Mouse (Mus musculus) adrenal gland, postnatal 14 days (tissue): ENCODE measurements at regions not wholly inside any gene's neighbourhood (a gene's known extent, or its start where the extent isn't known, plus 50 kb on each side); places are given as distances from the start of the nearest gene placed in this dataset.

Experiments used
- DNase-seq: peaks from one replicate; pipeline ENCODE4 v3.0.0; 2021; ENCODE audit warnings: mixed read lengths

GRCm38 (mm10) chr2:50527425-50527824 lies 230.8 kb upstream of the Mmadhc start:
- no peak for DNase-seq

GRCm38 (mm10) chr2:50524838-50525615 lies 228.4 kb upstream of the Mmadhc start:
- DNase-seq, result no peak

- no peak for DNase-seq
Observed at GRCm38 (mm10) chr2:50520169-50520568, 223.6 kb upstream of the Mmadhc start.

GRCm38 (mm10) chr2:50519129-50519504 lies 222.5 kb upstream of the Mmadhc start:
- DNase-seq, result no peak

GRCm38 (mm10) chr2:50518371-50519128 lies 221.9 kb upstream of the Mmadhc start:
- no peak for DNase-seq

- DNase-seq, result no peak
Observed at GRCm38 (mm10) chr2:50513276-50513675, 216.7 kb upstream of the Mmadhc start.

- DNase-seq, result peak; percentile 5
Observed at GRCm38 (mm10) chr2:50498713-50499112, 202.1 kb upstream of the Mmadhc start.

- DNase-seq, result no peak
Observed at GRCm38 (mm10) chr2:50496057-50496433, 199.4 kb upstream of the Mmadhc start.

- DNase-seq, result no peak
Observed at GRCm38 (mm10) chr2:50495141-50496056, 198.8 kb upstream of the Mmadhc start.

GRCm38 (mm10) chr2:50493597-50494335 lies 197.2 kb upstream of the Mmadhc start:
- no peak for DNase-seq

GRCm38 (mm10) chr2:50463799-50464198 lies 167.2 kb upstream of the Mmadhc start:
- no peak for DNase-seq

GRCm38 (mm10) chr2:50462378-50462777 lies 165.8 kb upstream of the Mmadhc start:
- no peak for DNase-seq

GRCm38 (mm10) chr2:50456654-50457053 lies 160.1 kb upstream of the Mmadhc start:
- DNase-seq, result no peak

- no peak for DNase-seq
Observed at GRCm38 (mm10) chr2:50448117-50448516, 151.5 kb upstream of the Mmadhc start.

- no peak for DNase-seq
Observed at GRCm38 (mm10) chr2:50445963-50446485, 149.4 kb upstream of the Mmadhc start.

- no peak for DNase-seq
Observed at GRCm38 (mm10) chr2:50440333-50440732, 143.7 kb upstream of the Mmadhc start.

GRCm38 (mm10) chr2:50433166-50433565 lies 136.6 kb upstream of the Mmadhc start:
- DNase-seq, result no peak

- no peak for DNase-seq
Observed at GRCm38 (mm10) chr2:50425151-50425550, 128.6 kb upstream of the Mmadhc start.

GRCm38 (mm10) chr2:50419648-50420047 lies 123.0 kb upstream of the Mmadhc start:
- DNase-seq, result no peak

GRCm38 (mm10) chr2:50417643-50418042 lies 121.0 kb upstream of the Mmadhc start:
- DNase-seq, result no peak

- no peak for DNase-seq
Observed at GRCm38 (mm10) chr2:50417135-50417534, 120.5 kb upstream of the Mmadhc start.

- DNase-seq, result no peak
Observed at GRCm38 (mm10) chr2:50416056-50416455, 119.5 kb upstream of the Mmadhc start.
